In genomic region chr17:3387819-3388218, GRCm38 (mm10) we compare ENCODE assay signal across 18 mouse cellular contexts.
DNase-seq lines count a peak whose midpoint lies in the region; ATAC-seq lines count a peak whose summit lies in the region.
"Had no signal": no experiment of that assay in that cellular context is flagged by ENCODE, and none has a peak within 500 bp of the region (broad histone marks: within the 10 kb centered on the region; RNA-seq: fewer than 3 reads in every experiment).

No protein-coding gene starts in this region.

- ATAC-seq in megakaryocyte progenitor cell, adult 5-6 weeks (replicated peaks; ENCODE audit: poor library complexity): peak; percentile 58
- ATAC-seq: activated CD4-positive, CD25-positive, alpha-beta regulatory T cell, adult 4 months; CD4-positive, CD25-positive, alpha-beta regulatory T cell, adult 4 months; forebrain, embryonic 14.5 days; forebrain, postnatal 0 days had no signal

- DNase-seq in ES-CJ7 (ENCODE audit: low read depth, low spot score): peak; percentile 9
- peak; percentile 18 for DNase-seq in R1 (ENCODE audit: low read depth, low spot score)
- DNase-seq in spleen, postnatal 14 days (ENCODE audit: low spot score in 2 of 2): no peak
- DNase-seq in layer of hippocampus, adult 8-10 months (ENCODE audit: low spot score in 2 of 2): no peak
- no peak for DNase-seq in cerebellum, adult 9-10 months
- DNase-seq: adrenal gland, adult 8-10 months; adrenal gland, postnatal 25 days; cerebellum, adult 11-12 months; cerebellum, adult 8-10 months; cerebellum, postnatal 14 days; forebrain, postnatal 0 days; gastrocnemius, adult 2 months; gastrocnemius, postnatal 14 days; heart, adult 2 months had no signal

Comparison
In these comparisons a context has a peak if more than half of its experiments do, and no peak if none do; other contexts are left out.
1. DNase-seq: peak in ES-CJ7 (single experiment) and R1 (single experiment); none in spleen, postnatal 14 days (0 of 2), layer of hippocampus, adult 8-10 months (0 of 2) and cerebellum, adult 9-10 months (single experiment).